Mouse (Mus musculus) forebrain, postnatal 0 days (tissue): ENCODE measurements at regions not wholly inside any gene's neighbourhood (a gene's known extent, or its start where the extent isn't known, plus 50 kb on each side); places are given as distances from the start of the nearest gene placed in this dataset.
A peak's percentile ranks its signal among the peaks of the same experiment; 100 is the strongest.

Source experiments
- ATAC-seq: fragments of 200-750 bp; cut with Nextera tagmentation; 2 replicates; pipeline ENCODE4 v1.8.0; 2017; ENCODE audit warnings: mild to moderate bottlenecking, moderate library complexity
- DNase-seq: peaks from one replicate; pipeline ENCODE4 v3.0.0-alpha.2; 2015
- H3K27ac ChIP-seq: fragments of 300-500 bp; sonication (generic); 2 replicates; pipeline ENCODE4 v1.5.1; 2014; ENCODE audit warnings: low read depth, mild to moderate bottlenecking, antibody characterized with exemption, low read length, moderate library complexity, mixed read lengths
- H3K27me3 ChIP-seq: fragments of 300-500 bp; sonication (generic); 2 replicates; pipeline ENCODE4 v1.6.1; 2014; ENCODE audit warnings: mild to moderate bottlenecking, low read length, mixed read lengths; ENCODE audit not compliant: insufficient read depth
- H3K36me3 ChIP-seq: fragments of 300-500 bp; sonication (generic); 2 replicates; pipeline ENCODE4 v1.6.1; 2014; ENCODE audit warnings: mild to moderate bottlenecking, moderate library complexity; ENCODE audit not compliant: insufficient read depth
- H3K4me1 ChIP-seq: fragments of 300-500 bp; sonication (generic); 2 replicates; pipeline ENCODE4 v1.6.1; 2014; ENCODE audit warnings: antibody characterized with exemption; ENCODE audit not compliant: insufficient read depth
- H3K4me2 ChIP-seq: fragments of 300-500 bp; sonication (generic); 2 replicates; pipeline ENCODE4 v1.6.1; 2014; ENCODE audit warnings: low read depth, mild to moderate bottlenecking, moderate library complexity
- H3K4me3 ChIP-seq: fragments of 300-500 bp; sonication (generic); 2 replicates; pipeline ENCODE4 v1.5.1; 2014; ENCODE audit warnings: low read depth, low read length, mixed read lengths
- H3K9ac ChIP-seq: fragments of 300-500 bp; sonication (generic); 2 replicates; pipeline ENCODE4 v1.6.1; 2014; ENCODE audit warnings: mild to moderate bottlenecking
- H3K9me3 ChIP-seq: fragments of 300-500 bp; sonication (generic); 2 replicates; pipeline ENCODE4 v1.6.1; 2016; ENCODE audit warnings: low read length
- CTCF ChIP-seq: sonication (generic); IDR thresholded peaks from 2 replicates; pipeline ENCODE4 v1.5.1; 2016; ENCODE audit warnings: antibody characterized with exemption, control low read depth, low read depth
- WGBS: fragments of 180-500 bp; shearing (Covaris S2); extraction: QIAGEN DNeasy Blood & Tissue Kit; methylation state at CpG from one replicate; pipeline ENCODE4 v1.1.7; 2014; 5-methylcytosine and 5-hydroxymethylcytosine counted together

DNA sequence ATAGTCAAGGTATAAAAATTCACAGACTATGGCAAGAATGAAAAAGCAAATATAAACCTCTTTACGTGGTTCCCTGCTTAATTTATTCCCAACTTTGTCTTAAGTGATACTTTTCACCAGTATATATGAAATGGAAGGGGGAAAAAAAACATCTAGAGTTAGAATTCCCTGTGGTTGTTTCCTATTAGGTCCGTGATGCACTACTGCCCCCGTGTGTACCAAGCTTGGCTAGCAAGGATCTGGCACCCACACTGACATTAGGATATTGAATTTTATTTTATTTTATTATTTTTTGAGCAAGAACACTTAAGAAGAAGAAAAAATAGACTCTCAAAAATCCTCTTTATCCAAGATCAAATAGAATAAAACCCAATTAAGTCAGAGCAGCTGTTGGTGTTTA, 303.9 kb upstream of the Castor2 start:
- ATAC-seq: no peak
- H3K9me3 ChIP-seq: no peaks in the 10 kb centered on the region
- H3K9ac ChIP-seq: no peak overlapping the region
- H3K4me3 ChIP-seq: no peak overlapping the region
- TF ChIP-seq CTCF: peak; percentile 86
- no peaks in the 10 kb centered on the region for H3K36me3 ChIP-seq
- H3K4me1 ChIP-seq: no peaks in the 10 kb centered on the region
- no peaks in the 10 kb centered on the region for H3K27me3 ChIP-seq
- 28% methylated on average over 3 of the region's 3 CpGs for WGBS
- peak; percentile 87 for DNase-seq
- no peak overlapping the region for H3K27ac ChIP-seq
- no peak overlapping the region for H3K4me2 ChIP-seq

DNA sequence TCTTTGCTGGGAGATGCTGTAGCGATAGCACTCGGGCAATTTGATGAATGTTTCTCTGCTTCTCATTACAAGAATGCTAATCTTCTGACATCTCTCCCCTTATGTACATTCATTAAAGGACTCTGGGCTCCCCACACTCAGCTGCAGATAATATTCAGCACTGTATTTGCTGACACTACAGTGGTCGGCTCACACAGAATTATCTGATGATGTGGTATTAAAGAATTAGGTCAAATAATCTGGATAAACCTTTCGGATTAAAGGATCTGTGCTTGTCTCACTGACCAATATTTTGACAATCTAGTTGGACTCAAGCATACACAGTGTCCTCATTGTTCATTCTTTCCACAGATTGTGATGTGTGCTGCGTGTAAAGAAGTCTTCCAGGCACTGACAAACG, 308.8 kb upstream of the Castor2 start:
- WGBS: 50% methylated on average over 6 of the region's 6 CpGs
- no peak overlapping the region for H3K4me2 ChIP-seq
- no peaks in the 10 kb centered on the region for H3K9me3 ChIP-seq
- ATAC-seq (no peak), DNase-seq (no peak)
- H3K4me3 ChIP-seq: no peak overlapping the region
- no peak overlapping the region for H3K9ac ChIP-seq
- H3K4me1 ChIP-seq: no peaks in the 10 kb centered on the region
- no peaks in the 10 kb centered on the region for H3K36me3 ChIP-seq
- TF ChIP-seq CTCF: no peak
- H3K27me3 ChIP-seq: no peaks in the 10 kb centered on the region
- H3K27ac ChIP-seq: no peak overlapping the region

DNA sequence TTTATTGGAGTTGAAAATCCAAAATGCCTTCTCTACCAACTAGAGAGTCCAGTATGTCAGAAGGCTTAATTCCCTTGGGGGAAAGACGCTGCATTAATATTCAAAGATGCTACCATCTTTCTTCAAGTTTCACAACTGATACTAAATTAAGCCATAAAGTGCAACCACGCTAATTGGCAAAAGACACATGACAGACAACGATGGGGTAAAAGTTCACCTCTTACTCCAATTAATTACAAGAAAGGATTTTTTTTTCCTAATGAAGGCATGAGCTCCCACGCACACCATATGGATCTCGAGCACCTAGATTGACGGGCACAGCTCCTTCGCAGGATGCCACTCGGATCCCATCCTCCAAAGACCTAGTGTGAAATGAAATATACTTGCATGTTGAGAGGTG, 311.5 kb upstream of the Castor2 start:
- H3K27me3 ChIP-seq: no peaks in the 10 kb centered on the region
- no peak for TF ChIP-seq CTCF
- H3K27ac ChIP-seq: no peak overlapping the region
- H3K4me3 ChIP-seq: no peak overlapping the region
- H3K4me2 ChIP-seq: no peak overlapping the region
- no peaks in the 10 kb centered on the region for H3K9me3 ChIP-seq
- no peak overlapping the region for H3K9ac ChIP-seq
- H3K36me3 ChIP-seq: no peaks in the 10 kb centered on the region
- H3K4me1 ChIP-seq: no peaks in the 10 kb centered on the region
- ATAC-seq: no peak
- WGBS: 69% methylated on average over 8 of the region's 8 CpGs
- DNase-seq: no peak

DNA sequence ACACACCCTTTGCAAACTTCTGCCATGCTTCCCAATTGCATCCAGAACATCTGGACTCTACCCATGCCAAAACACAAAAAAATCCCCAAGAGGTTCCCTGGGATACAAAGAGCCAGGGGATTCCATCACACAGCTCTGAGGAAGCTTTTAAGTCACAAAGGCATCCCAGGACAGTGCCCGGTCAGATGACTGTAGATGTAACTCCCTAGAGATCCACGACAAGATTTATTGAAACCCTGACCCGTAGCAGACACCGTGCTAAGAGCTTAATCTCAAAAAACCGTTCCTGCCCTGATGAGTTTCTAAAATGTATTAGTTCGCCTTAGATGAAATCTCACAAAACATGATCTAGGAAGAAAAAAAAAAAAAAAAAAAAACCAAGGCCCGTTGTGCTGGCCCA, 312.0 kb upstream of the Castor2 start:
- Histone ChIP-seq H3K27me3 (no peaks in the 10 kb centered on the region), H3K4me2 (no peak overlapping the region), H3K27ac (no peak overlapping the region), H3K4me1 (no peaks in the 10 kb centered on the region), H3K9me3 (no peaks in the 10 kb centered on the region), H3K9ac (no peak overlapping the region), H3K4me3 (no peak overlapping the region), H3K36me3 (no peaks in the 10 kb centered on the region)
- no peak for ATAC-seq
- WGBS: 87% methylated on average over 7 of the region's 7 CpGs
- TF ChIP-seq CTCF: no peak
- DNase-seq: no peak

DNA sequence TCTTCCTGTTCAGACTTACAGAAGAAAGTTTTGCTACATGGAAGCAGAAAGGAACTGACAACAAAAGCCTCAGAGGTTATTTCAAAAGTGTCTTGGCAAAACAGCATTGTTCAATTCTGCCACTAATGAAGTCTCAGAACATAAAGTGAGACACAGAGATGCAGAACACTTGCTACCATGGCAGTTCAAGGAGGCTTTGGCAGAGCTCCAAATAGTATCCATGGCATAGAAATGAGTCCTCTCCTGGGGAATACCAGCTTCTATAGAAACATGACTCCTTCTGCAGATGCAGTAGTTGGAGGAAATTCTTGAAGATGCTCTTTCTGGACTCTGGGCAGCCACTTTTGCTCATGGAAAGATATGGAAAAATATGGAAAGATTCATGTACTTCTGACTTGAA, 322.9 kb upstream of the Castor2 start:
- ATAC-seq (no peak), DNase-seq (no peak)
- Histone ChIP-seq H3K9ac (no peak overlapping the region), H3K36me3 (no peaks in the 10 kb centered on the region), H3K4me1 (no peaks in the 10 kb centered on the region), H3K4me2 (no peak overlapping the region), H3K27ac (no peak overlapping the region), H3K4me3 (no peak overlapping the region), H3K27me3 (no peaks in the 10 kb centered on the region), H3K9me3 (no peaks in the 10 kb centered on the region)
- TF ChIP-seq CTCF: no peak

DNA sequence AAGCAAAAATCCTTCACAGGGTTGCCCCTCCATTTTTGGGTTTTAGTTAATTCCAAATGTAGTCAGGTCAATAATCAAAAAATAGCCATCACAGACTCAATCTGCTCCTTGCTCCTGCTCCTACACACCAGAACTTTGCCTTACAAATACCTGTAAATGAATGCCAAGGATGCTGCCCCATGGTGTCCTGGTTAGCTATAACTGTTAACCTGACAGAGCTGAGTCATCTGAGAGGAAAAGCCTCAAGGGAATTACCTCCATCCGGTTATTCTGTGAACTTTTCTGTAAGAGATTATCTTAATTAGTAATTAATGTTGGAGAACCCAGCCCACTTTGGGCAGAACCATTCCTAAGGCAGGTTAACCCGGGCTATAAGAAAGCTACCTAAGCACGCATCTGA, 325.4 kb upstream of the Castor2 start:
- DNase-seq: no peak
- H3K36me3 ChIP-seq: no peaks in the 10 kb centered on the region
- ATAC-seq: no peak

DNA sequence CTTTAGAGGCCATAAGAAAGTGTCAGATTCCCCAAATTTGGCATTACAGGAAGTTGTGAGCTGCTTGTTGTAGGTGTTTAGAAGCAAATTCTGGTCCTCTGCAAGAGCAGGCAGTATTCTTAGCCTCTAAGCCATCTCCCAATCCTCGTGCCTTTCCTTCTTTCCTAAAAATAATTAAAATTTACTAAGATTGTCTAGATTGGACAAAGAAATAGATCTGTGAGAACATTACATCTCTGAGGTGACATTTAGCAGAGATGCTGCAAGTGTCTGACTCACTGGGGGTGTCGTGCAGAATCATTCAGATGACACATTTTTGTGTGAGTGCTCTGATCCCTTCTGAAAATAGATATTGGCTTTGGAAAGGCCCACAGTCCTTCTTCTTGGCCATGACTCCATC, 330.7 kb upstream of the Castor2 start:
- H3K4me1 ChIP-seq: no peaks in the 10 kb centered on the region
- no peak for DNase-seq
- no peak overlapping the region for H3K4me2 ChIP-seq
- no peak for ATAC-seq
- WGBS: 75% methylated on average over 2 of the region's 2 CpGs
- H3K9ac ChIP-seq: no peak overlapping the region
- H3K27ac ChIP-seq: no peak overlapping the region
- no peaks in the 10 kb centered on the region for H3K27me3 ChIP-seq
- no peak overlapping the region for H3K4me3 ChIP-seq
- no peaks in the 10 kb centered on the region for H3K9me3 ChIP-seq
- H3K36me3 ChIP-seq: no peaks in the 10 kb centered on the region
- no peak for TF ChIP-seq CTCF

More for the DNA sequence above, 325.4 kb upstream of the Castor2 start:
- 84% methylated on average over 3 of the region's 3 CpGs for WGBS
- H3K27ac ChIP-seq: no peak overlapping the region
- no peaks in the 10 kb centered on the region for H3K27me3 ChIP-seq
- no peak overlapping the region for H3K4me2 ChIP-seq
- H3K9me3 ChIP-seq: no peaks in the 10 kb centered on the region
- no peaks in the 10 kb centered on the region for H3K4me1 ChIP-seq
- no peak for TF ChIP-seq CTCF
- no peak overlapping the region for H3K9ac ChIP-seq
- H3K4me3 ChIP-seq: no peak overlapping the region

DNA sequence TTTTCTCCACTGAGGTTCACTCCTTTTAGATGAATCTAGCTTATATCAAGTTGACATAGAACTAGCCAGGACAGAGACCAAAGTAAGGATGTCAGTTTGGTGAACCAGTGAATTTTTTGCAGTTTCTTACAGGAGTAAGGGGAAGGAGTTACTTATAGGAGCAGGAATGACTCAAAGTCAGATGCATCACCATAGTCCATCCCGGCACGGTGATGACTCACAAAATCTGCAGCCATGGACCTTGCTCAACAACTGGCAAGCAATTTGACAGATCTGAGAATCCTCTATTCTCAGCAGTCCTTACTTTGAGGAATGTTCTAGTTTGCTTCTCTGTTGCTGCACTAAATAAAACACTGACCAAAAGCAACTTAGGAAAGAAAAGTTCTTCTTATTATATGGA, 341.7 kb upstream of the Castor2 start:
- WGBS: 95% methylated on average over 2 of the region's 2 CpGs
- 0 out of 2 replicates have a peak, but pooled peaks cover 4% of the 10 kb centered on the region for H3K4me1 ChIP-seq

More for the DNA sequence above, 341.7 kb upstream of the Castor2 start:
- Histone ChIP-seq H3K4me2 (no peak overlapping the region), H3K9me3 (no peaks in the 10 kb centered on the region), H3K27me3 (no peaks in the 10 kb centered on the region), H3K27ac (no peak overlapping the region), H3K9ac (no peak overlapping the region), H3K4me3 (no peak overlapping the region), H3K36me3 (no peaks in the 10 kb centered on the region)
- no peak for DNase-seq
- no peak for TF ChIP-seq CTCF
- no peak for ATAC-seq
